Mouse (Mus musculus): ENCODE data around the gene Ccdc141.
A peak's percentile ranks its signal among the peaks of the same experiment; 100 is the strongest.

The Ccdc141 gene

DNA sequence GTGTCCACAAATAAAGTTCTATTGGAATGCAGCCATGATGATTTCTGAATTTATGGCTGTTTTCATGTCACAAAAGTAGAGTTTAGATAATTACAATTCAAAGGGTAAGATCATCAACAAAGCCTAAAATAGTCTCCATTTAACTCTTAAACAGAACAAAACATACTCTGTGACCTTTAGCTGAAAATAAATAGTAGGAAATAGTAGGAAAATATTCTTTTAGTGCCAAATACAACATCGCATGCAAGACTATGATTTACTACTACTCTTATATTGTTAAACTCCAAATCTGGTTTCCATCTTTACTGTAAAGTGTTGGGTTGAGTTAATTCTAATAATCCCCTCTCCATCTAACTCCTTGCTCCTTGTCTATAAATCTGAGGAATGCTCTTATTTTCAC is 37.0 kb downstream of the Ccdc141 start:
- DNase-seq (ENCODE audit: low read depth, low spot score), result no peak

DNA sequence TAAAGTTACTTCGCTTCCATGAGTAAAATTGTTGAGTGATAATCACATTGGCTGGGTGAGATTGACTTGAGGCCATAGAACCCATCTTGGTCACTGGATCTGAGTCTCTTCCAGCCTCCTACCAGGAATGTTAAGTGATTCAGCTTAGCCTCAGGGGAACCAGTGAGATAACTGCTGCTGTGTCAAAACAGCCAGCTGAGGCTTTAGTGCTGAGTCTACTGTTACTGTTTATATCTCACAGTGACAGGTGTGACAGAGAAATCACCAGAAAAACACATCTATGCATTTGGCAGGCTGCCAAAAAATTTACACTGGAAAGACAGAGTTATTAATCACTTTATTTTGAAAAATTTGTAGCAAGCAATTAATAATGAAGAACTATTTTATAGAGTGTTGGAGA is 43.5 kb downstream of the Ccdc141 start:
- DNase-seq (ENCODE audit: low read depth, low spot score), result no peak

DNA sequence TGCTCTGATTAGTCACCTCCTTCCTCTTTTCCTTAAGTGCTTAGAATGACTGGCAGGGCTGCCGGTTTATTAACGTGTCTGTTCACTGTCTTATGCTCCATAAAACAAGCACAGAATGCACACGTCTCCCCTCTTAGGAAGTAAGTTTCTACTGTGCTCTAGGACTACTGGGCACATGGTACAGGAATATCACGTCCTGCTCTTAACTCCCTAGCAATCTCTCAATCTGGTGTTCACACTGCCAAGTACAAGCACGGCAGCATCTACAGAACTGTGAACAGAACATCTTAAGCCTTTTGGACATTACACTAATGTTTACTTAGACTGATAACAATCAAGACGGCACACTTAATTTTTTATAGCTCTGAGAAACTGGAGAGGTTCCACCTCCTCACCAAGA is 52.3 kb downstream of the Ccdc141 start:
- DNase-seq (ENCODE audit: low read depth, low spot score), result no peak

- no peak for DNase-seq (ENCODE audit: low read depth, low spot score)
Observed at GRCm38 (mm10) chr2:77114335-77114734, 56.1 kb downstream of the Ccdc141 start.

DNA sequence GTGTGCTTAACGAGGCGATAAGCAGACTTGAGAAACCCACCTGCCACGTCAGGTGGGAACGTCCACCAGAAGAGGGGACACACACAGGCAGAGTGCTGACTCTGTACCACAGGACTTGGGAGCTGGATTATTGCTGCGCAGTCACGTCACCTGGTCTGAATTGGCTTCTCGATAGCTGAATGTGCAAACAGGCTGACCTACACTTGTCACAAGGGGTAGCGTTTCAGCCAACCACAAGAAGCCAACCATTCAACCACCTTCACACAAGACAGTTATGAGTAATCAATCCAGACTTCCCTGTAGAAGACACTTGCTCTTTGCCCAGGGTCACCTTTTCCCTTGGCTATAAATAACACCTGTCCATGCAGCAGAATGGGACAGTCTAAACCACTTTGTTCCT is 56.6 kb downstream of the Ccdc141 start:
- no peak for DNase-seq (ENCODE audit: low read depth, low spot score)

DNA sequence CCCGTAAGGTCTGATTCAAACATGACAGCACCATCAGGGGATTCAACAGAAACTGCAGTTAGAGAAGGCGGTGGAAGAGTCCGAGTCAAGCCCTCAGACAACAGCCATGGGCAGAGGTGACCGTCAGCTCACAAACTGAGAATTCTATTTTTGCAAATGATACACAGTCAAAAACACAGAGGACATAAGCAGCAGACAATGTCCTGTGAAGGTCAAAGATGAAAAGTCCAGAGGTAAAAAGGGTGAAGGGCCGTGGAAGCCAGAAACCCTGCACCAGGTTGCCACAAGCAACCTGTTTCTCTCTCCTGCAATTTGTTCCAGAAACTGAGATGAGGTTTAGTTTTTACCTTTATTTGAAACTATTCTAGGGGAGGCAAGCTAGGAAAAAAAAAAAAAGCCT is 57.4 kb downstream of the Ccdc141 start:
- DNase-seq (ENCODE audit: low read depth, low spot score), result no peak

DNA sequence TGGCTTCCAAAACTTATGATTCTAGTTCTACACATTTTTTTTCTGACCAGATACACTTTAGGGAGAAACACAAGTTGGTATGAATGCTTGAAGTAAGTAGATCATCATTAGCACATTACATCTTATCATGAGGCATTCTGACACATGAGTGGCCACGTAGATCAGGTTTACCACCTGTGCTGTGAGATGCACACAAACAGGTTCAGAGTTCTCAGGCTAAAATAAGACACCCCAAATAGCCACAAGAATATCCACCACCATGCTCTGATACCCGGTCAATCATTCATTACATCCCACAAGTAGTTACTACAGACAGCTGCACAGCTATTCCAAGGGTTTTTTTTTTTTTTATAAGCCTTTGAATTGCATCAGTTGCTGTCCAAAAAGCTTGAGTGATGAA is 59.3 kb downstream of the Ccdc141 start:
- no peak for DNase-seq (ENCODE audit: low read depth, low spot score)

DNA sequence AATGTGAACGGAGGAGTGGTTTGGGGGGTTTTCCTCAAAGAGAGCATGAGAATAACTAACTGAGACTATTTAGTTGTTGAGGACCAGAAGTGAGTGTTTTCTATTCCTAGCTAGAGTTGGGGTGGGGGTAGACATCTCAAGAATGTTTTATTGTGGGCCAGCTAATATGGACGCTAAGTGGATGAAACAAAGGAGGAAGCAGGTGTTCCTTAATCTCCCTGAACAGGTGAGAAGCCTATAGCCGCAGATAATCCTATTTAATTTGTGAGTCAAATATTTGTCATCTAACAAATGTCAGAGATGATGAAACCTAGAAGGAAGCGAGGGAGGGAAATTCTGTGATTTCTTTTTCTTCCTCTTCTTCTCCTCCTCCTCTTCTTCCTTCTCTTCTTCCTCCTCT is 60.1 kb downstream of the Ccdc141 start:
- DNase-seq (ENCODE audit: low read depth, low spot score), result no peak

DNA sequence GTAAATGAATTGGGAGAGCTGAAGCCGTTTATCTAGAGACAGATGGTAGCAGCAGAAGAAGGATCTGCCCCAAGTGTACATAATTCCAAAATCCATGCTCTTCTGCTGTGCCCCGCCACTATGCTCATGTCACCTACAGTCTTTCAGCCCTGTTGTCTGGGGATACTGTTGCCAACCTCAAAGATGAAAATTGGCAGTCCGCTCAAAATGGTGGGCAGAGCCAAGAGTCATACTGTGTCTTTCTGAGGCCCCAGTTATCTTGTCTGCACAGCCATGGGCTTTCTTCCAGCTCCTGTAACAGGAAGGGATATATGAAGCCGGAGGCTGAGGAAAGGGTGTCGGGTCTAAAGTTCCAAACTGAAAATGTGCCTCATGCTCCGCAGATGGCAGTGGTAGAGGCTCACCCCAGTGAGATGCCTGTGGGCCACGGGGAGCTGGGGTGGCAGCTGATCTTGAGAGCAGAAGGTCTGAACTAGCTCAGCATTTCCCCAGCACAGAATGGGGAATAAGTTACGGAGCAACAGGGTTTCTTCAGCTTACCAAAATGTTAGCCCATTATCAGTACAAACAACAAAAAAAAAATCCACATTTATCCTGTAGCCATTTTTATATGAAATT is 60.8 kb downstream of the Ccdc141 start:
- no peak for DNase-seq (ENCODE audit: low read depth, low spot score)

DNA sequence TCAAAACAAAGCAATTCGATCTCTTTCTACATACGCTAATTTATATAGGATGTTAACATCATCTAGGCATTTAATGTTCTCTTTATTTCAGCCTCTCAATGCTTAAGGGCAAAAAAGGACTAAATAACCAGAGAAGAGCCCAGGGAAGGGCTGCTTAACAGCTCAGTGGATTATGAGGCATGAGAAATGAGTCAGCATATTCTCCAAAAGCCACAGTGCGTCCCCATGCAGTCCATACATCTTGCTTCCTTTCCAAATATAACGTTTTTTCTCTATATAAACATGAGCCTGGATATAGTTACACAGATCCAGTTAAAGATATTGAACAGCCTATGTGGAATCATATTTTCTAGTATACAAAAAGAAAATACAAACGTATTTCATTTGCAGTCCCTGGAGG is 61.9 kb downstream of the Ccdc141 start:
- no peak for DNase-seq (ENCODE audit: low read depth, low spot score)

DNA sequence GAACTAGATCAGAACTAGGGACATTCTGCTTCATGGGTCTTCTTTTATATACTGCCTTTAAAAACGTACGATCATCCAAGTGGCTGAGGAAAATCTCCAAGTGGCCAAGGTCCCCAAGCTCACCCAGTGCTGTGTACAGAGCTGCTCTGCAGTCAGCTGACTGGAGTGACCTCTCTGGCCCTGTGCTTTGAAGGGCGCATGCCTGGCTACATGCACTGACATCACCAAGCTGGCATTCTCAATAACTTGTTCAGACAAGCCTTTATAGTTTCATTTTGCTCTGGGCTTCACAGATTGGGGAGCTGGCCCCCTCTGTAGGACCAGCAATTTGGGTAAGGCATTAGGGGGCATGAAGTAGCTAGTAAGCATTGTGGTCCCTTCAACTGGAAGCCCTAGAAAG is 64.3 kb downstream of the Ccdc141 start:
- DNase-seq (ENCODE audit: low read depth, low spot score), result no peak

DNA sequence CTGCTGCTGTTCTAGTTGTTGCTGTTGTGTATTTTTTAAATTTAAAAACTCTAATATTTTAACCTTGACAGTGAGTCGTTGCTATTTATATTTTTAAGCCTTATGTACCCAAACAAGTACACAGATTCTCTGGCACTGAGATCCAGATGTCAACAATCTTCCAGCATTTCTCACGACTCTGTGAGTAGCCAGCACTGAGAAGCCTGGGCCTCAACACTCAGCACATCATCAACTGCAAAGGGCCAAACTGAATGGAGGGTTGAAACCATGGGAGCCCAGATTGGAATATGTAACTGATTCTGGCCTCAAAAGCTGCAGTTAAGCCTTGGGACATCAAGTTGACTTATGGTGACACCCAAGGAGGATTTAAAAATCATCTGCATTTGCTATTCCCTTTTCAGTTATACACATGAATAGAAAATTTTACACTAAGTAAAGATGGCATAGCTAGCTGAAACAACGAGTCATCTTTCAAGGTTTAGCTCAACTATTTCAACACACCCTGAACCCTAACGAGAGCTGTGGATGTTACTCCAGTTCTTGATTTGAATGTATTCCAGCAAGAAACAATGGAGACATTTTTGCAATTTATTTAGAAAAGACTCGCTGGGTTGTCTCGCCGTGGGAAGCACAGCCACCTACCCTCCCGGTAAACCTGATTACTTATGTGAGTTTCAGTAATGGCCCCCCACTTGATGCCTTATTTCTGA is 65.3 kb downstream of the Ccdc141 start:
- DNase-seq (ENCODE audit: low read depth, low spot score), result no peak

DNA sequence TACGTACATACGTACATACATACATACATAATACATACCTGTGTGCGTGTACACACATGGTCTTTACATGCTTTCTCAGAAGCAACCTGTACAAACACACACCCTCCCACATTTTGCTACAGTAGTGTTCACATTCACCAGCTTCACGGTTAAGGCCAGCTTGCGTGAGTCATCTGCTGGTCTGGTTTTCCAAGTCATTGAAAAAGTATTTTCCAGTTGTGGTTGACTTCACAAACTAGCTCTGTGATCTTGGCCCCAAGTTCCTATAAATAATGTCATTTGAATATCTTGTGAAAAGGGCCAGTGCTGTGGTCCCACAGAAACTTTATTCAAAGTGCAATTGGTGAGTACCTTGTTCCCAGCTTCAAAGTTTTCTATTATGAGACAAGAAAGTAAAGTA is 67.9 kb downstream of the Ccdc141 start:
- no peak for DNase-seq (ENCODE audit: low read depth, low spot score)

GRCm38 (mm10) chr2:77099814-77100213 is 70.6 kb downstream of the Ccdc141 start:
- no peak for DNase-seq (ENCODE audit: low read depth, low spot score)

DNA sequence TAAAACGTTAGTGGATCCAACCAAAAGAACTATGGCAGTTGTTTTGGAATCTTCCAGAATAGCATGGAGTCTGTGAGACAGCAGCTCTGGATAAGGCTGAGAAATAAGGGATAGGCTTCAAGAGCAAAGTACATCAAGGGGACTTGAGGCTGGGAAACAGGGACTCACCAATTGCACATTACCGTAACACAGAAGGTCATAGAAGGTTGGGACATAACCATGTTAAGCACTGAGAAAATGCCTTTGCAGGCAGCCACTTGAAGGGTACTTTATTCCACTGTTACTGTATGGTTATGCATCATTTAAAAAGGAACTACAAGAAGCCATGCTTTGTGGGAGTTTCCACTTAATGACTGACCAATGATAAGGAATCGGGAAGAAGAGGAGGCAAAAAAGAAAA is 71.7 kb downstream of the Ccdc141 start:
- DNase-seq (ENCODE audit: low read depth, low spot score), result no peak

- no peak for DNase-seq (ENCODE audit: low read depth, low spot score)
Observed at GRCm38 (mm10) chr2:77091749-77092148, 78.7 kb downstream of the Ccdc141 start.

GRCm38 (mm10) chr2:77085313-77085712 is 85.1 kb downstream of the Ccdc141 start:
- DNase-seq (ENCODE audit: low read depth, low spot score), result no peak

DNA sequence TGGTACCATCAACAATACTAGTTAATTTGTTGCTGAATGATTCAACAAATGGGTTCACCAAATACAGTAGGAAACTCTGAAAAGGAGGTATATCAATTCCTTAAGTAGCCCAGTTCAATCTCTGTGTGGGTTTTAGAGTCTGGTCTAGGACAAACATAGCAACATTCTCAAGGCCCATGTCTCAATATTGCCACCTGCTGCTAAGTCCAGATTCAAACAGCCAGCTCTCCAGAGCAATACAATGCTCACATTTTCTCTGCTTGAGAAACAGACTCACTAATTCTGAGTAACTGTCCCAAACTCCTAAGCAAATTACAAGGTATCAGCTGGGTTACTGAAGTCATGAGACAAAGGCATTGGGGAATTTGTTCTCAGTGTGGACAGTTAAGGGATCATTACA is 85.8 kb downstream of the Ccdc141 start:
- DNase-seq (ENCODE audit: low read depth, low spot score), result no peak

DNA sequence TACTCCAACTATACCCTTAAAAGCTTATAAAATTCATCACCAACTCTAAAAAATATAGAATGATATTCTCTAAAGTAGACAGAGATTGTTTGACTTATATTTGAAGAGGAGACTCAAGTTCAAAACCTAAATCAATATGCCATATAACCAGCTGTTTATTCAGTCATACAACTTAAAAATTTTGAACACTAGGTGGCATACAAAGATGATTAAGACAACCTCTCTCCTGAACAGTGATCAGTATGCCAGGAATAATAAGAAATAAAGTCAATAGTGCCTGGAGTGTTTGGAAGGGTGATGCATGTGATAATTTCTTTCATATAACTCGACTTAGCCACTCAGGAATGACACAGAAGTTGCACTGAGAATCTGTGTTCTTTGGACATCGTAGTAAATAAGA is 89.3 kb downstream of the Ccdc141 start:
- DNase-seq (ENCODE audit: low read depth, low spot score), result no peak

- no peak for DNase-seq (ENCODE audit: low read depth, low spot score)
Observed at GRCm38 (mm10) chr2:77080657-77081056, 89.8 kb downstream of the Ccdc141 start.

DNA sequence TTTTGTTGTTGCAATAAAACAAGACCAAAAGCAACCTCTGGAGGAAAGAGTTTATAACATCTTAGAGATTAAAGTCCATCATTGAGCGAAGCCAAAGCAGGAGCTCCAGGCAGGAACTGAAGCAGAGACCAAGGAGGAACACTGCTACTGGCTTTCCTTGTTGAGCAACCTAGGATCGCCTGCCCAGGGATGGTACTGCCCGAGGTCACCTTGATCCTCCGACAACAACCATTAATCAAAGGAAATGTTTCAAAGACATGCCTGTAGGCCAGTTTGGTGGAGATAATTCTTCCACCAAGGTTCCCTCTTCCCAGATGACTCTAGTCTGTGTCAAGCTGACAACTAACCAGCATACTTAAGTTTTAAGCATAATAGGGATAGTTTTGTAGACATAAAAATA is 91.7 kb downstream of the Ccdc141 start:
- DNase-seq (ENCODE audit: low read depth, low spot score), result no peak

GRCm38 (mm10) chr2:77074373-77074772 is 96.1 kb downstream of the Ccdc141 start:
- DNase-seq (ENCODE audit: low read depth, low spot score), result no peak

DNA sequence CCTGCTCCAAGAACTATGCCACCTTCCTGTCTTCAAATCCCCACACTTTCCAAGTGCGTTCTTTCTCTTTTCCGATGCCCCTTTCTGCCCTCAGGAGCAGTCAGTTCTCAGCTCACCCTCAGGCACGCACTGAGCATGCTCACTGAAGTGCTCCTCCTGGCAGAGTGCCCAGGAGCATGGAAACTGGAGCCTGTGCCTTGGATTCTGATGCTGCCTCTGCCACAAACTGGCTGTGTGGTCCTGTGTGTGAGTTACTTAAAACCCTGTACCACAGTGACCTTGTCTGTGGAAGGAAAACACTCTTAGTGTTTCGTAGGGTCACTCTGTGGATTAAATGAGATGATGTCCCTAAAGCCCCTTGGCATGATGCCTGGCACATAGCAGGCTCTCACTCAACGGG is 96.5 kb downstream of the Ccdc141 start:
- no peak for DNase-seq (ENCODE audit: low read depth, low spot score)

DNA sequence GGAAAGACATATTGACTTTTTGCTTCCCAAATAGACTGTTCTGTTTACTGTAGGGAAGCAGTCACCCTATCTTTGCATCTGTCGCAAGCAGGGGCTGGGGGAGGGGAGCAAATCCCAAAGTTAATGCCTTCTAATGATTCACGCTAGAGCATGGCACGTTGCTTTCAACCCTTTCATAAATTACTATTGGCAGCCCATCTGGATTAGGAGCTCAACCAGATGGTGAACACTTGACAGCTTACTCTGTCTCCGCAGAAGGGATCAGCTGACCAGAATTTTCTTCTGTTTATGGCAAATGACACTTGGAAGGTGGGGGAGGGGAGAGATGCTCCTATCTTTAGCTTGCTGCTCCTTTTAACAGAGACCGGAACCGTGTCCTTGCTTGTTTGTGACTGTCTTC is 105.1 kb downstream of the Ccdc141 start:
- peak; percentile 57 for DNase-seq (ENCODE audit: low read depth, low spot score)

All from retina, postnatal 7 days (tissue).